Mouse (Mus musculus) mouse embryonic stem cell (cell line): Measurements from ENCODE around the gene Lcor.

Experiments
- in situ Hi-C, 2 experiments: fragments of 300-500 bp; cut with MboI; formaldehyde crosslinking; loops; 1 replicate in 1 of 2; 3 replicates in 1 of 2; pipeline ENCODE4 v1.14.3; 2019 to 2020; ENCODE audit warnings: low sequenced_read_pairs in 2 of 2, low pct_unique_long_range_greater_than_20kb in 1 of 2, mixed read lengths in 1 of 2; ENCODE audit not compliant: unreplicated experiment in 1 of 2

Lcor gene

DNA sequence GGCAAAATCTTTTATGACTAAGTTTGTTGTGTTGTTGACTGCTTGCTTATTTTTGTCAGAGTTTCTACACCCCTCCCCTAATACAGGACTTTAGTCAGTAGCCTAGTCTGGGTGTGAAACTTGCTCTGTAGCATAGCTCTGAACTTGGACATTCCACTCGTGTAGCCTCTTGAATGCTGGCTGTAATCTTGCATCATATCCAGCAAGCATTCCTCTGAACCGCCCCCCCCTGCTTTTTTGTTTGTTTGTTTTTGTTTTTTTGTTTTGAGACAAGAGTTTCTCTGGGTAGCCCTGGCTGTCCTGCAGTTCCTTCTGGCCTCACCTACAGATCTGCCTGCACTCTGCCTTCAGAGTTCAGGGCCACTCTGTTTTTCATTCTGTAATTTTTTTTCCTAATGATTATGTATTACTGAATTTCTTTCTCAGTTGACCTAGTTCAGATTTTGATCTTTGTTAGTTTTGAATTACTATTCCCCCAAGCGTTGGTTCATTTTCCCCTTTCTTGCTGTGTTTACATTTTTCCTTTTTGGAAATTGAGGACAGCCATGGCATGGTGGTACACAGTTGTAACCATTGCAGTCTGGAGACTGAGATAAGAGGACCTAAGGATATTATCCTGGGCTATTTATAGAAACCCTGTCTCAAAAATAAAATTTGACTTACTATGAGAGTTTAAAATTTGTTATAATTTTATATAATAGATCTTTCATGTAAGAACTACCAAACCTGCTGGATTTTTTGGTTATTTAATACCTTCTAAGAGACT lies 41.5 kb downstream of the Lcor start:
- in situ Hi-C loops = no loop called here

DNA sequence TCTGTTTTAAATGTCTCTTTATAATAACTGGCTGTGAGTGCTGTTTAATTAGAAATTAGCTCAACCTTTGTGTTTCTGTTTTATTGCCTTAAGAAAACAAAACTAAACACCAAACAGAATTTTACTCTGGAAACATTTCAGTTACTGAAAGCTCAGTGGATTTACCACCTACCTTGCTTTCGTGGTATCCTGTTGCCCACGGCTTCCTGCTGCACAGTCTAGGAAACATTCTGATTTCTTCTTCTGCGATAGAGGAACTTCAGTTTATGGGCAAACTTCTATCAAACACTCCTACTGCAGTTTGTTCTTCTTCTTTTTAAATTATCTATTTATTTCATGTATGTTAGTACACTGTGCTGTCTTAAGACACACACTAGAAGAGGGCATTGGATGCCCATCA lies 46.7 kb downstream of the Lcor start:
- in situ Hi-C loops = no loop called here

DNA sequence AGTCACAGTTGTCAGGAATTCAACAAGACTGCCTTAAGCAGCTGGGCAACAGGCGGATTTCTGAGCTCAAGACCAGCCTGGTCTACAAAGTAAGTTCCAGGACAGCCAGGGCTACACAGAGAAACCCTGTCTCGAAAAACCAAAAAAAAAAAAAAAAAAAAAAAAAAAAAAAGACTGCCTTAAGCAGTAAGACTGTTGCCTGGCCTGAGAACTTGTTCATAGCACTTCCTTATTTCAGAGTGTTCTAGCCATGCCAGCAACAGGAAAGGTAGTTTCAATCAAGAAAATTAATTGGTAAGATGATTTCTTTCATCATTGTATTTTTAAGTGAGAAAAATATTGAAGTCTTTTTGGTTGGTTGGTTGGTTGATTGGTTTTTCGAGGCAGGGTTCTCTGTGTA lies 51.6 kb downstream of the Lcor start:
- in situ Hi-C loops = no loop called here

DNA sequence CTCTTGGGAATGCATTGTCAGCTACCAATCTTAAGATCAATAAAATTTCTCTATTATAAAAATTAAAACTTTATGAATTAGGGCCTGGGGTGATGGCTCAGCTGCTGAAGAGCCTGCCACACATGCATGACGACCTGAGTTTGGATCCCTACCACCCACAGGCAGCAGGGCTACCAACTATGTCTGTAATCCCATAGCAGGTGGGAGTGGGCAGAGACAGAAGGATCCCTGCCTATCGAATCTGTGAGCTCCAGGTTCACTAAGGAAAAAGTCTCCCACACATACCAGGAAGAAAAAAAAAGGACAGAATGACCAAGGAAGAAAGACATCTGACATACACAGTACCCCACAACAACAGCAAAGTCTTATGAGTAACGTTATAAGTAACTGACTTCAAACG lies 74.5 kb downstream of the Lcor start:
- in situ Hi-C loops = no loop called here

DNA sequence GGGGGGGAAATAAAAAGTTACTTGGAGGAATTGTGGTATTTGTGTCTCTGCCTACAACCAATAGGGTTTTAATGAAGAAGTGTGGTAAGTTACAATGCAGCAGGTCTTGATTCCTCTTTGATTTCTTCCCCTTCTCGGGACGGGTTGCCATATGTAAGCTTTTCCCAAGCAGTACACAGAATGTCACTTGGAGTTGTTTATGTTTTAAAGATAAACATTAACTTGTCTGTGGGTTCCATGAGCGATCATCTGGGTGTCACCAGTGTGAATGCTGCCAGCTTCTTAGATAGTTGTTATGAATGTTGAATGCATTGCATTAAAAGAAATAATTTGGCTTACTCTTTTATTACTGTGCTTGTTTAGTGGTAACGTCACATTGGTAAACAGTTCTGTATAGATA lies 75.1 kb downstream of the Lcor start:
- in situ Hi-C loops = no loop called here

DNA sequence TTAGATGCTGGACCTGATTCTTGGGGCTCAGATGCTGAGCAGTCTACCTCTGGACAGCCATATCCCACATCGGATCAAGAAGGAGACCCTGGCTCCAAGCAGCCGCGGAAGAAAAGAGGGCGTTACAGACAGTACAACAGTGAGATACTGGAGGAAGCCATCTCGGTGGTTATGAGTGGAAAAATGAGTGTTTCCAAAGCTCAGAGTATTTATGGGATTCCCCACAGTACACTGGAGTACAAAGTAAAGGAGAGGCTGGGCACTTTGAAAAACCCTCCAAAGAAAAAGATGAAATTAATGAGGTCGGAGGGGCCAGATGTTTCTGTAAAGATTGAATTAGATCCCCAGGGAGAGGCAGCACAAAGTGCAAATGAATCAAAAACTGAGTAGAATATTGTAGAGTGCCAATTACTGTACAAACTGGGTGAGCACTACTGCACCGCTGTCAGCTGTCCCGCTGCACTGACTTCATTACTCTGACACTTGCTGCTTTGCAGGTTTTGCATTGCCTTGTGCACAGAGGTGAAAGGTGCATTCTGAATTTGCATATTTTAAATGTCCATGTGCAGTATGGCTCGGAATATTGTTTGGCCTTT lies 76.6 kb downstream of the Lcor start:
- in situ Hi-C loops = no loop called here

DNA sequence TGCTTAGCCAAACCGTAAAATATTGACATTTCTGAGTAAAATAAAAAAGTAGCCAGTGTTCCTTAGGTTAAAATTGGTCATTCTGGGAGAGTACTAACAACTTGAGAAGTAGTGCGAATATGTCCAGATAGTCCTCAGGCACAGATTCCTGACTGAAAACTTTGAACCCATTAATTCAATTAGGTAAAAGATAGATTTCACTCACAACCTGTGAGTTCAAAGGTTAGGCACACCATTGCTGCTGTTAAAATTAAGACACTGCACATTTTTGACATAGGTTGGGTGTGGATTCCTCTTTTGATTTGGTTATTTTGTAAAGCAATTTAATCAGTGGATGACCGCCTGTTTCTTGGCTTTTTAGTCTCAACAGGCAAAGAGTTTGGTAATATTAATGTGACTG lies 78.4 kb downstream of the Lcor start:
- in situ Hi-C loops = no loop called here

DNA sequence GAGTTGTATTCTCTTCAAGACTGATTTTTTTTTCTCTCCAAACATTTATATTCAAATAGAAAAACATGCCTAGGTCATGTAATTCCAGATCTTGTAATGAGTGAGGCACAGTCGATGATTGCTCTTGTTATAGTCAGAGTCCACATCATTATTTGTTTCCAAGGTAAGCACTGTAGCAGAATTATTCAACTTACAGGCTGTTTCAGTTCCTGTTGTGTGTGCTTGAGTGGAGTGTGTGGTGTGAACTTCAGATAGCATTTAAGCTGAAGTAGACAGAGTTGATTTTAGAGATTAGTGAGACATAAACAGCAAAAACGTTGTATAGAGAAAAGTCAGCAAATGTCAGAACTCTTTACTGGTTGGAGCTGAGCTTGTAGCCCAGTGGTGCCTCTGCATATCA lies 86.4 kb downstream of the Lcor start:
- in situ Hi-C loops = no loop called here

DNA sequence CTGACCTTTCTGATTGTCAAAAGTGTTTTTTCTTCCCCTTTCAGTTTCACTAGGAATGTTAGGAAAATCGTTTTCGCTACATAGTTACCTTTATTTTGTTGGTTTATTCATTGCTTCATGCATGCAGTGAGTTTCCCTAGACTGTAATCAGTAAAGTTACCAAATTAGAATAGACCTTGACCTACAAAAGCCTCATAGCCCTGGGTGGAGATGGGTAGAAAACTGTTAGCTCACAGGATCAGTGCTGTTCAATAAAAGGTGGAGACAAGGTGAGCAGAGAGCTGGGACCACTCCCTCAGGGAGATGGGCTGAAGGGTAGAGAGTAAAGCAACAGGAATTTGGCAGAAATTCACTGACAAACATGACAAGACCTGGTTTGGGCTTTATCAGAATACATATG lies 91.3 kb downstream of the Lcor start:
- in situ Hi-C loops = no loop called here

DNA sequence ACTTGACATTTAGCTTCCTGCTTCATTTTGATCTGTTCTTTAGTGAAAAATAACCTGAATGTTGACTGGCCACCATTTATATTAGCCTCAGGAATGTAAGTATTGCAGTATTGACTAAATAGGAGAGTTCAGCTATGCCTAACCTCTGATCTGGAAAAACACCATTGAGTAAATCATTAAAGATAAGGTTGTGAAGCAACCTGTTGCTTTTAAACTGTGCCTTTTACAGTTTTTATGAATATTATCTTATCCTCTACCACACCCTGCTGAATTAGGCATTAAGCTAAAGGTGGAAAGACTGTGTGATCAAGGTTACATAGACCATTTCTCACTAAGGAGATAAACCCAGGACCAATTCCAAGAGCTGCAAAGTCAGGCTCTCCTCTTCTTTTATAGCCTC lies 95.1 kb downstream of the Lcor start:
- in situ Hi-C loops = no loop called here

DNA sequence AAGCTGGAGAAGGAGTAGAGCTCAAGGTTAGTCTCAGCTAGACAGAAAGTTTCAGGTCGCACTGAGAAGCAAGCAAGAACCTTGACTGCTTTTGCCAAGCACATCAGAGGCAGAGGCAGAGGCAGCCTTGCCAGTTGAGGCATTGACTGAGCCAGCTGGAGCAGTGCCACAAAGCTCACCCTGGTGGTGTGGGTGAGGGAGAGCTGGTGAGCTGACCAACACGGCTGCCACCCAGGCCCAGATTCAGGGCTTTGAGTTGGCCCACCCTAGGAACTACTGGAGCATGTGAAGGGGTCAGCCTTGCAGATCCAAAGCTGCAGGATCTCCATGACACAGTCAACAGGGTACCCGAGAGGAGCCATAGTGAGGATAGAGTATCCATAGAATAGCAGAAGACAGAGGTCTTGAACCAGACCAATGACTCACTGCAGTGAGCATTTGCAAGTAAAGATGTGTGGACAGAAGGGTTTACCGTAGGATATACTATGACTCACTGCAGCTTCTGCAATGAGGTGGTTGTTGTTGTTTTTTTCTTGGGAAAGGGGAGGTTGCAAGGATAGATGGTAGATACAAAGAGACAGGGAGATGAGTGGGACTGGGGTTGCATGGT lies 97.0 kb downstream of the Lcor start:
- in situ Hi-C loops = no loop called here

DNA sequence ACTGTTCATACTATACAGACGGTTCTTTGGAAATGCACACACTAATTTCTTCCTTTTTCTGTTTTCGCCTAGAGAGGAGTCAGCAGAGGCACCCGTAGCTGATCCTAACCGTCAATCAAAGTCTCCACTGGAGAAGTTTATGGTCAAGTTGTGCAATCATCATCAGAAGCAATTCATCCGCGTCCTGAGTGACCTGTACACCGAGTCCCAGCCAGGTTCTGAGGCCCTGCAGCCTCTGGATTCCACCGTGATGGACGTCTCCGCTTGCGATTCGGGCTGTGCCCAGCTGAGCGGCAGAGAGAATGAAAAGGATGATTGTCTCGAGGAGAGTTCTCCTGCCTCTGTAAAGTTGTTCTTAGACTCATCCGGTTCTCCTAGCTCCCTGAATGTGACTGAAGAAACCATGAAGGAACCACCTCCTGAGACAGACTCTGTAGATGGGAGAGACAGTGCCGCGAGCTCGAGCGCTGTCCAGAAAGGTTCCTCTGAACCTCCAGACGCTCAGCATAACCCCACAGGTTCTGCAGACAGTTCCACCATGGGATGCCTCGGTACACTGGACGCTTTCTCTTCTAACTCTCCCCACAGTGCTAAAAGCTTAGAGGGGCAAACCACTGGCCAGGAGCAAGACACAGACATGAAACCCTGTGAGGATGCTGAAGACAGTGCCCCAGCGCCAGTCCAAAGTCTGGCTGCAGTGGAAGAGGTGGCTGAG lies 99.4 kb downstream of the Lcor start, which contains the start of gene Gm340:
Gene Gm340 (plus strand): TSS at position 665 of the 715 bp plus-strand sequence.
- in situ Hi-C loops = no loop called here

DNA sequence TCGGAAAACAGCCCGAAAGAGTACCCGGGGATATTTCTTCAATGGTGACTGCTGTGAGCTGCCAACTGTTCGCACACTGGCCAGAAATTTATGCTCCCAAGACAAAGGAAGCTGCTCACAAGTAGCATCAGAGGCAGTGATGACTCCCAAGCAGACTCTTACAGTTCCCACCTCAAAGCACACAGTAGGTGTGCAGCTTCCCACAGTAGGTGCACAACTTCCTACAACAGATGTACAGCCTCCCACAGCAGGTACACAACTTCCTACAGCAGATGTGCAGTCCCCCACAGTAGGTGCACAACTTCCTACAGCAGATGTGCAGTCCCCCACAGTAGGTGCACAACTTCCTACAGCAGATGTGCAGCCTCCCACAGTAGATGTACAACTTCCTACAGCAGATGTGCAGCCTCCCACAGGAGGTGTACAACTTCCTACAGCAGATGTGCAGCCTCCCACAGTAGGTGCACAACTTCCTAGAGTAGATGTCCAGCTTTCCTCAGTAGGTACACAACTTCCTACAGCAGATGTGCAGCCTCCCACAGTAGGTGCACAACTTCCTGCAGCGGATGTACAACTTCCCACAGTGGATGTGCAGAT lies 100.6 kb downstream of the Lcor start:
- in situ Hi-C loops = no loop called here

DNA sequence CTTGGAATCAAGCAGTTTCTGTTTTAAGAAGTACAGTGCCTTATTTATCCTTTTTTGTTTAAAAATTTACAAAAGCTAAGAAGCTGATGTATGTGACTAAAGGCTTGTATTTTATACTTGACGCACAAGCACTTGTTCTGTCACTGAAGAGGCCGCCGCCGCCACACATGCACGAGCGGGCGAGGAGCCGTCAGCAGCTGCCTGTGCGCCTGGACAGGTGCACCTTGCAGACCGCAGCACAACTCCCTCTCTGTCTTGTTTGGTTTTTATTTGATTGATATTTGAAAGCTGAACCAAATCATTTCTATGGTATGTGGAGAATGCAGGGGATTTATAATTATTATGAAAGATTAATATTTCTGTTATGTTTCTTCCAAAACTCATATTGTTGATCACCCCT lies 104.3 kb downstream of the Lcor start:
- in situ Hi-C loops = no loop called here

DNA sequence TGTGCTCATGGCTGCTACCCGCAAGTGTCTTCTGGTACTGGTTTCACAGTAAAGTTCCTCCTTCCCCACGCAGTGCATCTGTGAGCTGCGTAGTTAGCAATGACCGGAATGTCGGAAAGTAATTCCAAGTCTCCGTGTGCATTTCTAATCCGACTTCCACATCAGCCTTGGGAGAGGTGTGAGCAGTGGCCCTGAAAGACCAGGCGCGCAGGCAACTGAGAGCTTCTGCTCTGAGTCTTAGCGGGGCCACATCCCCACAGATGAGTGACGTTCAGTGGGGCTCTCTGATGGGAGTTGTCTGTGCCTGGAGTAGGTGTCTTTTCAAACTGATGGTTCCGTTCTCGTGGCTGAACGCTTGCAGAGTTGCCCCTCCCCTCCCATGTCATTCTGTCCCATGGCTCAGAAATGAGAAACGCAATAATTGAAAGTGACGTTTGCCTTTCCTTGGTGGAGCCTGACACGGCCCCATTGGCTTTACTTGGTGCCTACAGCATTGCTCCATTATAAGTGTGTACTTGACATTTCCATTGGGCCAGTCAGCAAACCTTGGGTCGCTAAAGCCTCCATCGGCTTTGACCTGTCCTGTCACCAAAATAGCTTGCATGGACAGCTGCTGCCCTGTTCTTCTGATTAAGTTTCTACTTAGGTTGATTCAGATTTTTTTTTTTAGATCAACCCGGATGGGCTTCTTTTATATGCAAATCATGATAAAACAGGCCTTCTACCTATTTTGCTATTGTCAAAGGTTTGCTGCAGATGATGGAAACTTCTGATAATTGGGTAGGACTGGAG lies 105.2 kb downstream of the Lcor start:
- in situ Hi-C loops = no loop called here

DNA sequence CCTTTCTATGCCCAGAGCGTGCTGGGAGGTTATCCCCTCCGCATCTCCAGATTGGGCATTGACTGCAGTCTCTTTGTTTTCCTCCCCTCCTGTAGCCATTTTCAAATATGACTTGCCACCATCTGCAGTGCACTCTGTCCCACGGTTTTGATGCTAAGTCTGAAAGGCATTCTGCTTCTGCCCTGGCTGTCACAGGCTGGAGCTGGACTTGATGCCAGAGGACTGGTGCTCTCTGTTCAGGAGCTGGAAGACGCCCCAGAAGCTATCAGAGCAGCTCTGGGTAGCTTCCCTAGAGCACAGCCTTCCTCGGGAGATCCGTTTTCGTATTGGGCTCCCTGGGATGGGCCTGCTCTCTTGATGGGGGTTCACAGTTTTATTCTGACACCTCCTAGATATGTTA lies 106.6 kb downstream of the Lcor start:
- in situ Hi-C loops = no loop called here

DNA sequence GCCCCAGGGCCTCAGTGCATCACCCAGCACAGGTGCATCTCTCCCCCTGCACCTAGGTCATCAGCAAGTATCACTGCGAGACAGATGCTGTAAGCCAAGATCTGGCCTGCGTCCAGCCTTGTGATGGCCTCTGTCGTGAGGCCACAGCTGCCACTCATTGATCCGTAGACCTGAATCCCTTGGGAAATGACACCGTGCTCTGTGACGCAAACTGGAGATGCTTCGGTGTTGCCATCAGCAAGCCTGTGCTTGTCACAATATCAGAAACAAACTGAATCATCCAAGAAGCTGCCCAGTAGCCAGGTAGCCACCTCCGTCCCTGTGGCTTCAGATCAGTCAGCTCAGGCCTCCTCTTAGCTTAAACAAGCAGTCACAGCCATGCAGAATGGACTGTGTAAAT lies 107.2 kb downstream of the Lcor start:
- in situ Hi-C loops = no loop called here

DNA sequence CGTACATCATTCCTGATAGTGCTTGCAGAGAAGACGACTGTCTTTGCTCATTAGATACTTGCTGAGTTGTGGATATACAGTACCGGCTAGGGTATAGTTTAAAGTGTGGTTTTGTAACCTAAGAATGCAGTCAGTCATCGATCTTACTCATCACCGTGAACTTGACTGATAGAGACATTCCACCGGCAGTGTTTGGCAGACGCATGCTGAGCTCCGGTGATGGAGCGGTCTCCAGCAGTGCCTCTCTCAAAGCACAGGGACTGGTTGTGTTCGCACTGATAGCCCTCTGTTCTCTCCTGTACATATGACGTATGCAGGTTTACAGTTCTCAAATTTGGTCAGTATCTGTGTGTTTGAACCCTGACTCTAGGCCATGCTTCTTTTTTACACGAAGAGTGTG lies 109.4 kb downstream of the Lcor start:
- in situ Hi-C loops = no loop called here
